Mouse (Mus musculus) C2C12 (cell line): ENCODE measurements around the gene Trim44.

Source experiments
- CTCF ChIP-seq: IDR thresholded peaks from one replicate; pipeline ENCODE4 v1.5.1; 2011; ENCODE audit not compliant: control insufficient read depth, insufficient read depth, insufficient read length
- MAX ChIP-seq: IDR thresholded peaks from one replicate; pipeline ENCODE4 v1.6.1; 2011; ENCODE audit warnings: mild to moderate bottlenecking, control low read depth

DNA sequence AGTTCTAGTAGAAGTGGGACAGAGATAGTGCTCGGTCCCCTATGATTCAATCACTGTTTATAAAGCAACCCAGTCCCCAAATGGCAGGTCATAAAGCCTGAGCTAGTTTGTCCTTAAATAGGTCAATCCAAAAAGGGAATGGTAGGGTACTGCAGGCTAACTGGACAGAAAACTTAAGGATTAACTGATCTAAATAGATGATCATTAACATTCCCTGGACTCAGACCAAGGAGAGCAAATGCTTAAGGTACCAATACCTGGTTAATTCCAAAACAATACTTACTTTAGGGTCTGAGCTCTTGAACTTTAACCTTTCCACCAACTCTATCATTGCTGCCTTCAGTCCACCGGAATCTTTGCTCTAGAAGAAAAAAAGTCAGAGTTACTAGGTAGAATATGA lies 27.0 kb downstream of the Trim44 start:
- TF ChIP-seq MAX, result no peak
- TF ChIP-seq CTCF, result no peak
